12 mouse cellular contexts compared by ENCODE assay signal in genomic region chr9:78547742-78548141, GRCm38 (mm10). TPM values are rescaled to one million over a fixed set of nuclear protein-coding genes. Genes with fewer than 3 reads are reported as not detected.
DNase-seq lines count a peak whose midpoint lies in the region; ATAC-seq and TF ChIP-seq lines count a peak whose summit lies in the region.
"Had no signal": no experiment of that assay in that cellular context is flagged by ENCODE, and none has a peak within 500 bp of the region (broad histone marks: within the 10 kb centered on the region; RNA-seq: fewer than 3 reads in every experiment).

No protein-coding gene starts in this region.

- DNase-seq in forebrain, postnatal 0 days = no peak
- DNase-seq in lung, postnatal 36 days = peak; percentile 32
- no peak for DNase-seq in lung, adult 2 months
- no peak for DNase-seq in heart, postnatal 10 days
- no peak for DNase-seq in hindbrain, embryonic 14.5 days (ENCODE audit: low spot score)
- DNase-seq: cerebellum, adult 9-10 months had no signal

- peak; percentile 42; the same call in 1 of the 2 replicates for ATAC-seq in forebrain, postnatal 0 days
- no peak for ATAC-seq in forebrain, embryonic 16.5 days
- ATAC-seq in megakaryocyte-erythroid progenitor cell, adult 5-6 weeks (replicated peaks; ENCODE audit: low FRiP score, low TSS enrichment, poor library complexity, severe bottlenecking) = peak; percentile 62
- no peak for ATAC-seq in hindbrain, embryonic 14.5 days (ENCODE audit: low FRiP score)
- ATAC-seq: midbrain, embryonic 15.5 days had no signal

- no peak overlapping the region for H3K4me3 ChIP-seq in forebrain, postnatal 0 days (ENCODE audit: low read depth, low read length)
- H3K4me3 ChIP-seq in forebrain, embryonic 16.5 days (replicated peaks; ENCODE audit: low read length) = no peak overlapping the region
- H3K4me3 ChIP-seq in lung, adult 2 months (replicated peaks; ENCODE audit: extremely low read depth, low read depth, low read length) = no peak overlapping the region
- H3K4me3 ChIP-seq in bone marrow, adult 2 months (replicated peaks; ENCODE audit: control insufficient read depth, low read depth, low read length) = no peak overlapping the region
- no peak overlapping the region for H3K4me3 ChIP-seq in hindbrain, embryonic 14.5 days (replicated peaks; ENCODE audit: low read length)
- H3K4me3 ChIP-seq: lung, embryonic 15.5 days; midbrain, embryonic 15.5 days; neural tube, embryonic 15.5 days had no signal

- no peaks in the 10 kb centered on the region for H3K36me3 ChIP-seq in forebrain, postnatal 0 days (ENCODE audit: insufficient read depth)
- H3K36me3 ChIP-seq in forebrain, embryonic 16.5 days (ENCODE audit: control insufficient read depth, insufficient read depth) = no peaks in the 10 kb centered on the region
- H3K36me3 ChIP-seq in hindbrain, embryonic 14.5 days (replicated peaks; ENCODE audit: control insufficient read depth, insufficient read depth) = peaks cover 8% of the 10 kb centered on the region
- H3K36me3 ChIP-seq: lung, embryonic 15.5 days had no signal

- H3K9ac ChIP-seq in forebrain, postnatal 0 days = no peak overlapping the region
- no peak overlapping the region for H3K9ac ChIP-seq in forebrain, embryonic 16.5 days (replicated peaks; ENCODE audit: low read depth, low read length)
- H3K9ac ChIP-seq in hindbrain, embryonic 14.5 days = no peak overlapping the region
- H3K9ac ChIP-seq: lung, embryonic 15.5 days; midbrain, embryonic 15.5 days; neural tube, embryonic 15.5 days had no signal

- no peak overlapping the region for H3K4me2 ChIP-seq in forebrain, postnatal 0 days (ENCODE audit: low read depth)
- H3K4me2 ChIP-seq in forebrain, embryonic 16.5 days (ENCODE audit: low read length) = no peak overlapping the region
- no peak overlapping the region for H3K4me2 ChIP-seq in hindbrain, embryonic 14.5 days (replicated peaks)
- H3K4me2 ChIP-seq: lung, embryonic 15.5 days; midbrain, embryonic 15.5 days; neural tube, embryonic 15.5 days had no signal

- H3K27me3 ChIP-seq in forebrain, postnatal 0 days (ENCODE audit: insufficient read depth, low read length) = no peaks in the 10 kb centered on the region
- H3K27me3 ChIP-seq in forebrain, embryonic 16.5 days (replicated peaks; ENCODE audit: control insufficient read depth, insufficient read depth, low read length) = no peaks in the 10 kb centered on the region
- H3K27me3 ChIP-seq in hindbrain, embryonic 14.5 days (ENCODE audit: control insufficient read depth, insufficient read depth, low read length) = no peaks in the 10 kb centered on the region
- H3K27me3 ChIP-seq: lung, embryonic 15.5 days; midbrain, embryonic 15.5 days; neural tube, embryonic 15.5 days had no signal

- no peak for TF ChIP-seq POLR2A in lung, adult 2 months (IDR thresholded peaks at IDR 0.05; ENCODE audit: borderline replicate concordance, extremely low read depth, low read depth, low read length)
- no peak for TF ChIP-seq POLR2A in bone marrow, adult 2 months (IDR thresholded peaks at IDR 0.05; ENCODE audit: borderline replicate concordance, control insufficient read depth, low read depth, low read length)

- no peaks in the 10 kb centered on the region for H3K4me1 ChIP-seq in forebrain, postnatal 0 days (ENCODE audit: insufficient read depth)
- H3K4me1 ChIP-seq in forebrain, embryonic 16.5 days (replicated peaks; ENCODE audit: control insufficient read depth, insufficient read depth, low read length) = no peaks in the 10 kb centered on the region
- H3K4me1 ChIP-seq in lung, adult 2 months (ENCODE audit: control insufficient read depth, insufficient read depth, low read length) = no peaks in the 10 kb centered on the region
- no peaks in the 10 kb centered on the region for H3K4me1 ChIP-seq in bone marrow, adult 2 months (ENCODE audit: control insufficient read depth, insufficient read depth, low read length)
- H3K4me1 ChIP-seq in hindbrain, embryonic 14.5 days (replicated peaks; ENCODE audit: control insufficient read depth, insufficient read depth, low read length) = no peaks in the 10 kb centered on the region
- H3K4me1 ChIP-seq: lung, embryonic 15.5 days; midbrain, embryonic 15.5 days; neural tube, embryonic 15.5 days had no signal

- no peak overlapping the region for H3K27ac ChIP-seq in forebrain, postnatal 0 days (ENCODE audit: low read depth, low read length)
- H3K27ac ChIP-seq in forebrain, embryonic 16.5 days (ENCODE audit: low read length) = no peak overlapping the region
- H3K27ac ChIP-seq in bone marrow, adult 2 months (ENCODE audit: control insufficient read depth, insufficient read depth, low read depth, low read length, poor library complexity) = no peak overlapping the region
- H3K27ac ChIP-seq in hindbrain, embryonic 14.5 days = no peak overlapping the region
- H3K27ac ChIP-seq: lung, embryonic 15.5 days; midbrain, embryonic 15.5 days; neural tube, embryonic 15.5 days had no signal

- intact Hi-C loops in heart, postnatal 10 days (cut with DNase I) = no loop called here

- peak; percentile 49 for TF ChIP-seq CTCF in forebrain, postnatal 0 days (IDR thresholded peaks at IDR 0.05; ENCODE audit: low read depth)
- no peak for TF ChIP-seq CTCF in lung, adult 2 months (IDR thresholded peaks at IDR 0.05; ENCODE audit: insufficient read depth, low read length)
- TF ChIP-seq CTCF in bone marrow, adult 2 months (IDR thresholded peaks at IDR 0.05; ENCODE audit: control insufficient read depth, insufficient read depth, low read length) = peak; percentile 57

- no peaks in the 10 kb centered on the region for H3K9me3 ChIP-seq in forebrain, postnatal 0 days (ENCODE audit: low read length)
- H3K9me3 ChIP-seq in forebrain, embryonic 16.5 days (ENCODE audit: control insufficient read depth, low read length) = no peaks in the 10 kb centered on the region
- no peaks in the 10 kb centered on the region for H3K9me3 ChIP-seq in hindbrain, embryonic 14.5 days (ENCODE audit: control insufficient read depth, low read length)
- H3K9me3 ChIP-seq: lung, embryonic 15.5 days; midbrain, embryonic 15.5 days; neural tube, embryonic 15.5 days had no signal

- WGBS in forebrain, postnatal 0 days = 87% methylated on average over 12 of the region's 12 CpGs
- WGBS in forebrain, embryonic 16.5 days = 86% methylated on average over 12 of the region's 12 CpGs
- 94% methylated on average over 12 of the region's 12 CpGs for WGBS in lung, adult 2 months
- WGBS in bone marrow, adult 2 months = 83% methylated on average over 12 of the region's 12 CpGs
- 82% methylated on average over 12 of the region's 12 CpGs for WGBS in hindbrain, embryonic 14.5 days

RNA-seq across cellular contexts. Expression of gene Slc17a5, which starts 40.1 kb away (rescaled TPM):
- total RNA-seq in forebrain, postnatal 0 days (2014; rRNA removed) = 11.1 and 11.5 TPM in 2 replicates
- 10.5 and 16.1 TPM in 2 replicates for polyA plus RNA-seq in forebrain, postnatal 0 days (2015; fragmentation: Nextera tagmentation; extraction: Ambion mirVana)
- 16.6 and 18.2 TPM in 2 replicates for polyA plus RNA-seq in forebrain, embryonic 16.5 days (2015; fragmentation: Nextera tagmentation; extraction: Ambion mirVana)
- 11.4 and 12.4 TPM in 2 replicates for polyA plus RNA-seq in lung, adult 2 months (2012; rRNA removed)
- 0.83 and 2.3 TPM in 2 replicates for polyA plus RNA-seq in bone marrow, adult 2 months (2011; ENCODE audit: insufficient read depth, insufficient read length, low replicate concordance, missing spikeins)
- 4.8 and 6.4 TPM in 2 replicates for total RNA-seq in megakaryocyte-erythroid progenitor cell, adult 5-6 weeks (2014; fragmentation: Nextera tagmentation)
- total RNA-seq in megakaryocyte-erythroid progenitor cell, adult 5-6 weeks (2017) = 0.94 and 6.0 TPM in 2 replicates
- total RNA-seq in heart, postnatal 10 days (2021) = 1 to 10 TPM; 7.6 to 7.7 TPM
- 15.5 and 16.7 TPM in 2 replicates for polyA plus RNA-seq in hindbrain, embryonic 14.5 days (2014; fragmentation: Nextera tagmentation; extraction: Ambion mirVana)

RNA-seq across cellular contexts. Expression of gene Eef1a1, which starts 58.8 kb away (rescaled TPM):
- 9,311 and 11,752 TPM in 2 replicates for total RNA-seq in forebrain, postnatal 0 days (2014; rRNA removed)
- polyA plus RNA-seq in forebrain, postnatal 0 days (2015; fragmentation: Nextera tagmentation; extraction: Ambion mirVana) = 2,982 and 3,284 TPM in 2 replicates
- polyA plus RNA-seq in forebrain, embryonic 16.5 days (2015; fragmentation: Nextera tagmentation; extraction: Ambion mirVana) = 3,742 and 4,125 TPM in 2 replicates
- 2,131 and 3,172 TPM in 2 replicates for polyA plus RNA-seq in lung, adult 2 months (2012; rRNA removed)
- polyA plus RNA-seq in bone marrow, adult 2 months (2011; ENCODE audit: insufficient read depth, insufficient read length, low replicate concordance, missing spikeins) = 2,479 and 3,710 TPM in 2 replicates
- total RNA-seq in megakaryocyte-erythroid progenitor cell, adult 5-6 weeks (2014; fragmentation: Nextera tagmentation) = 11,779 and 12,959 TPM in 2 replicates
- 14,853 and 18,691 TPM in 2 replicates for total RNA-seq in megakaryocyte-erythroid progenitor cell, adult 5-6 weeks (2017)
- 1,000 to 10,000 TPM; 3,592 to 3,750 TPM for total RNA-seq in heart, postnatal 10 days (2021)
- 3,726 and 3,749 TPM in 2 replicates for polyA plus RNA-seq in hindbrain, embryonic 14.5 days (2014; fragmentation: Nextera tagmentation; extraction: Ambion mirVana)

Comparison
In these comparisons a context has a peak if more than half of its experiments do, and no peak if none do; other contexts are left out.
1. ATAC-seq: peak in forebrain, postnatal 0 days (single experiment) and megakaryocyte-erythroid progenitor cell, adult 5-6 weeks (single experiment); none in forebrain, embryonic 16.5 days (single experiment) and hindbrain, embryonic 14.5 days (single experiment).